Mouse (Mus musculus) liver, adult 10 weeks (tissue): ENCODE measurements around the gene Ing5. TPM values are rescaled to one million over a fixed set of nuclear protein-coding genes. Genes with fewer than 3 reads are reported as not detected.

Source experiments
- polyA plus RNA-seq: library from polyadenylated mRNA; stranded (reverse); fragments of 350-450 nt; fragmentation: Illumina TruSeq; extraction: RNeasy Lipid Tissue Mini Kit (QIAGEN cat#74804); gene quantifications from one replicate; pipeline ENCODE4 v1.2.3, GENCODE M21; 2014; ENCODE audit warnings: low read depth, low replicate concordance

Gene Ing5
- polyA plus RNA-seq: 4.7 TPM

DNA sequence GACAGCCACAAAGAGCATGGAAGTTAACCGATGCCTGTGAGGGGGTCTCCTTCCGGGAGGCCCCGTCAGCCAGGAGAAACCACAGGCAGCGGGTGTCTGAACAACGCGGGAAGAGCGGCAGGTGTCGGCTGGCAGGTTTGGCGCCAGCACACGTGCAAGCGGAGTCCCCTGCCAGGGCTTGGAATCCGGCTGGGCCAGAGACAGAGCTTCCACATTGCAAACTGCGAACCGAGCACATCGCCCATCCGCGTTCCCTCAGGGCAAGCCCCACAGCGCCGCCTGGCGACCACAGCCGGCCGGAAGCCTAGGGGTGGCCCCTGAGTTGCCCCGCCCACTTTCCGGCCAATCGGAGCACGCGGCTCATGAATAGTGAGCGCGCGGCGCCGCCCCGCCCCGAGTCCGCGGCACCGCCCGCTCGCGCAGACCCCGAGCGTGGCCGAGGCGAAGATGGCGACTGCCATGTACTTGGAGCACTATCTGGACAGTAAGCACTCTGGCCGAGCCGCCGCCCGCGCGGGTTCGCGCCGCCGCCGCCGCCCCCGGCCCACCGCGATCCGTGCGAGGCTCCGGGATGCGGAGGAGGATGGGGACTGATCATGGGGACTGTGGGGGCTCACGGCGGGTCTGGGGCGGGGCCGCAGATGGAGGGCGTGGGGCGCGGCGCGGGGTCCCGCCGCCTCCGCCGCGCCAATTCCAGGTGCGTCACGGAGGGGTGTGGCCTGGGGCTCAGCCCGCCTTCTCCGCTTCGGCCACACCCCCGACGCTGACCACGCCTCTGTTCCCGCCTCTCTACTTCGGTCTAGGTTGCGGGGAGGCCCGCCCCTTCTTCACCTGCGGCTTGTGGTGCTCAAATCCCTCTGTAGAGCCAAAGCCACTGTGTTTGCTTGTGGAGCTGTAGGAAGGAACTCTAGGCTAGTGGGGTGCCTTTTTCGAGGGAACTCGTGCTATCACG, at the start of gene Ing5:
Gene Ing5, plus strand, starts transcription at position 410 of the 952 bp plus-strand sequence.

GRCm38 (mm10) chr1:93754573-93755290, 49.0 kb upstream of the Ing5 start, which contains the start of gene Thap4:
Gene Thap4, minus strand, starts transcription at chr1:93754864.

DNA sequence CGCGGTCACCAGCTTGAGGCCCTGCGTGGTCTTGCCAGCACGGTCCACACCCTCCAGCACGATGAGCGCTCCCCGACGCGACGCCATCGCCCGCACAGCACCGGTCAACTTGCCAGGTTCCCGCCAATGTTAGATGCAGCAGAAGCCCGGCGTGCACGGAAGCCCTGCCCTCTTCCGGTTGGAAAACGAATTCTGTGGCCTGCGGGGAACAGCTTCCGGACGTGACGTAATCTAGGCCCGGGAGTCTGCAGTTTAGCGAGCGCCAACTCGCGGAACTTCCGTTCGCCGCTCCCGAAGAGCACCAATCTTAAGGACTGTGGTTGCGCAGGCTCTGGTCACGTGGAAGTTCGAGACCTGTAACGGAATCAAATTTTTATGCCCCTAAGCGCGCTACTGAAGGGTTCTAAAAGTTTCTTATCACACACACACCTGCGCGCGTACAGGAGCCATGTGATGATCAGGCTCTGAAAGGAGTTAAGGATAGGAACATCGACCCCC, 2.0 kb upstream of the Ing5 start, which contains the start of gene Dtymk:
Gene Dtymk, minus strand, starts transcription at position 194 of the 498 bp plus-strand sequence.

GRCm38 (mm10) chr1:93824609-93825008, 20.8 kb downstream of the Ing5 start, which contains the start of gene D2hgdh:
Gene D2hgdh, plus strand, starts transcription at chr1:93824909.

GRCm38 (mm10) chr1:93861048-93861447, 57.3 kb downstream of the Ing5 start, which contains the start of gene Gal3st2:
Gene Gal3st2, plus strand, starts transcription at chr1:93861306.

Other genes with a start within 250 kb of the Ing5 start
- gene Stk25, start 145.3 kb upstream of the Ing5 start, polyA plus RNA-seq: 9.0 TPM
- gene Bok, start 118.3 kb upstream of the Ing5 start, polyA plus RNA-seq: 0.66 TPM
- 24.6 TPM for gene Atg4b, start 52.5 kb upstream of the Ing5 start, polyA plus RNA-seq
- 4.0 TPM for gene Thap4, start 49.1 kb upstream of the Ing5 start, polyA plus RNA-seq
- 18.5 TPM for gene Dtymk, start 2.0 kb upstream of the Ing5 start, polyA plus RNA-seq
- gene D2hgdh, start 20.9 kb downstream of the Ing5 start, polyA plus RNA-seq: 19.9 TPM
- gene Gal3st2, start 57.3 kb downstream of the Ing5 start, polyA plus RNA-seq: not detected
- gene Gal3st2b, start 114.3 kb downstream of the Ing5 start, polyA plus RNA-seq: not detected
- gene Gal3st2c, start 186.5 kb downstream of the Ing5 start, polyA plus RNA-seq: not detected
- not detected for gene Neu4, start 216.5 kb downstream of the Ing5 start, polyA plus RNA-seq
- not detected for gene Pdcd1, start 248.6 kb downstream of the Ing5 start, polyA plus RNA-seq